Mouse (Mus musculus) layer of hippocampus, adult 2 months (tissue): Measurements from ENCODE around the gene Tnxb. TPM values are rescaled to one million over a fixed set of nuclear protein-coding genes. Genes with fewer than 3 reads are reported as not detected.

Source experiments
- DNase-seq, 2 experiments: peaks; one replicate each; pipeline ENCODE4 v3.0.0; 2022; ENCODE audit warnings: low spot score in 2 of 2
- H3K27ac ChIP-seq: fragments of 200-600 bp; 2 replicates; pipeline ENCODE4 v1.8.1; 2022
- H3K4me3 ChIP-seq: fragments of 200-600 bp; 2 replicates; pipeline ENCODE4 v1.8.1; 2022; ENCODE audit warnings: mild to moderate bottlenecking
- CTCF ChIP-seq: fragments of 200-600 bp; conservative IDR thresholded peaks from 2 replicates; pipeline ENCODE4 v1.8.1; 2022; ENCODE audit warnings: antibody characterized with exemption, mild to moderate bottlenecking, moderate library complexity
- long read RNA-seq, 2 experiments: library from polyadenylated mRNA; stranded (forward); transcript quantifications; one replicate each; pipeline ENCODE4 v2.0.0; 2021; ENCODE audit warnings: borderline mapping rate in 2 of 2
- total RNA-seq, 2 experiments: library from RNA; stranded (reverse); gene quantifications; 2 replicates each; pipeline ENCODE4 v1.2.3; 2021

Tnxb gene
- total RNA-seq, result 10 to 100 TPM; 10.9 to 11.0 TPM
- long read RNA-seq, experiment 1, result 0 reads
- long read RNA-seq, experiment 2, partial matches to known transcripts, result 0 of 1 reads
- long read RNA-seq, experiment 2, other reads (novel, unspliced or antisense), result 1 of 1 reads

DNA sequence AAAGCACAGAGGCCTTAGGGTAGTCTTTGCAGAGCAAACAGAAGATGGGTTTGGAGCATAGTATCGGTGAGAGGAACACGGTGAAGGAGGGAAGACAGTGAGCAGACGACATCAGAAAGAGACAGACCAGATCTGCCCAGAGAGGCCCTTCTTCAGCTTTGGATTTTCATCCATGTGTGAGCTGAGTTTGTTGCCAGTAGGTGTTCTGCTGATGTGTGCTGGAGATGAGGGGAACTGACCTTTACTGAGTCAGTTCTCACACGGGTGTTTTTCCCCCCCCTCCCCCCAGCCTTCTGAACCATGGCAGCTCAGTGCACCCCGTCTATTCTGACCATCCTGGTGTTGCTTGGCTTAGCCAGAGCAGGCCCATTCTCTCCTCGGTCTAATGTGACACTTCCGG, at the start of gene Tnxb:
Gene Tnxb (plus strand): TSS at position 301 of the 400 bp plus-strand sequence.
- DNase-seq, result no peak
- TF ChIP-seq CTCF, result no peak
- H3K27ac ChIP-seq, result no peak within 1 kb of the TSS
- H3K4me3 ChIP-seq, result peak within 1 kb of the TSS; percentile 39

DNA sequence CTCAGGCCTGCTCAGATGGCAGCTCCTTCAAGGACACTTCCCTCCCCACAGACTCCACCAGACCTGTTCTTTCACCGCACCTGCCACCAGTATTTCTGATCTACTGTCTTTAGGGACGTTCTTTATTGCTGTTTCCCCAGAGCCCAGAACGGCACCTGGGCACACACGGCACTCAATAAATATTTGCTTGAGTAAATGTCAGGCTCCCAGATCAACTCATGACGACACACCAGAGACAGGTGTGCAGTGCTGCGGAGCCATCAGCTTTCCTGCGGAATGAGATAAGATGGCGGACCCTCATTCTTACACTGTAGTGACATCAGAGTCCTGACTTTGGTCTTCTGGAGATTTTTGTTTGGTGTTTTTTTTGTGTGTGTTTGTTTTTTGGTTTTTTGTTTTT, 49.3 kb upstream of the Tnxb start:
- TF ChIP-seq CTCF, result no peak
- H3K4me3 ChIP-seq, result no peak overlapping the region
- DNase-seq, result no peak
- no peak overlapping the region for H3K27ac ChIP-seq

DNA sequence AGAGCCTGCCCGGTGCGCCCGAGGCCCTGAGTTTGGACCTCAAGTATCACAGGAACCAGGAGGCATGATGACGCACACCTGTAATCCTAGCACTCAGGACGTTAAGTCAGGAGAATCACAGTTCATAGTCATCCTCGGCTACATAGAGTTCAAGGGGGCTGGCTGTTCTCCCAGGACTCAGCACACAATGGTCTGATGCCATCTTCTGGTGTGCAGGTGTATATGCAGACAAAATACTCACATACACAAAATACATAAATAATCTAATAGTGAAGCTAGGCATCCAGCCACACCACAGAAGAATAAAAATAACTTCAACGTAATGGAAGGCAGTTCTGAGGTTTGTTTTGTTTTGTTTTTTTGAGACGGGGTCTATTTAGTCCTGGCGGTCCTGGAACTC, 47.2 kb upstream of the Tnxb start:
- DNase-seq, result no peak
- Histone ChIP-seq H3K4me3 (no peak overlapping the region), H3K27ac (no peak overlapping the region)
- peak; percentile 63 for TF ChIP-seq CTCF

DNA sequence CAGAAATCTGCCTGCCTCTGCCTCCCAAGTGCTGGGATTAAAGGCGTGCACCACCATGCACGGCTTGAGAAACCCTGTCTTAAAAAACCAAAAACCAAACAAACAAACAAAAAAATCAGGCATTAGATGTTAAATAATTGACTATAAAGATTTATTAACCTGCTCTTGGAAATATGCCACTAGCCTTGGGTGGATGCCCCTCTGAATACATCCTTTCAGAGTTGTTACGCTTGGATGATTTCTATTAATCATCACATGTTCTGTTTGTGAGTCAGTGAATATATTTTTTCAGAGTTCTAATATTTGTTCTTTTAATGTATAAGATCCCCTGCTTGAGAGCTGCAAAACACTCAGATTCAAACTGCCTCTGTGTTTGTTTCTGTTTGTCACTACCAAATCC, 45.4 kb upstream of the Tnxb start:
- no peak for TF ChIP-seq CTCF
- no peak overlapping the region for H3K27ac ChIP-seq

DNA sequence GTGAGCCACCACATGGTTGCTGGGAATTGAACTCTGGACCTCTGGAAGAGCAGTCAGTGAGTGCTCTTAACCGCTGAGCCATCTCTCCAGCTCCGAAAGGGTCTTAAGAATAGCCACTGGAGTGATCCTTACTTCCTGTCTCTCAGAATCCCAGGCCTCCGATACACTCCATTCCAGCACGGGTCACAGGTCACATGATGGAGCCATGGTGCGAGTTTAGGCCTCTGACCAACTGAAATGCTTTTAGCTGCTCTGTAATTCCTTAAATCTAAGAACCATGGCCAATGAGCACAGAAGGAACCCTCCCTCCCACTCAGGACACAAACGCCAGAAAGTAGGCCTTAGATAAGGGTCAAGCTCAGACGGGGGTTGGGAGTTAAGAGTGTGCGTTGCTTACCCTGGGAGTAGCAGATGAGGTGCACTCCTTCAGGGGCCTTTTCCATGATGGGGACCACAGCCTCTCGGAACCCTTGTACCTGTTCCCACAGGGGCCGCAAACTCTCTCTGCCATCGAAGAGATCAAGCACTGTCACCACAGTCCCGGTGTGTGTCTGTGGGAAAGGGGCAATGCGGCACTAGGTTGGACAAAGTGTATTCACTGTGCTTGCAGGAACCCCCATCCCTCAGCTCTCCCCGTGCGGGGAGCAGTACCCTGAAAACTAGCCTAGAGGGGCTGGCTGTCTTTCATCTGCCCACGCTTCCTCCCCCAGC, 44.1 kb upstream of the Tnxb start:
- DNase-seq, result no peak
- H3K4me3 ChIP-seq, result peak overlapping the region; percentile 67
- H3K27ac ChIP-seq, result peak overlapping the region; percentile 99
- TF ChIP-seq CTCF, result no peak

More for the DNA sequence above, 45.4 kb upstream of the Tnxb start:
- H3K4me3 ChIP-seq, result no peak overlapping the region
- DNase-seq, result no peak

DNA sequence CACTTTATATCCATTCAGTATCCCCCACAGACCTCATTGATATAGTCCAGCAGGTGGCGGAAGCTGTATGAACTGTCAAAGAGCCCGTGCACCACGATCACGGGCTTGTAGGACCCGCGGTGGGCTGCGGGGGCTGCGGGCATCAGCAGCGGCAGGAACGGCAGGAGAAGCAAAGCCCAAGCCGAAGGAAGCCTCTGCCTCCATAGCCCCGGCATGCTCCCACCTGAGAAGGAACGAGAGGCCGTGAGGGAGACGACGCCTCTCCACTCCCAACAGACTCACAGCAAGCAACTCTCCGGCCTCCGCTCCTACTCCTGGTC, 43.6 kb upstream of the Tnxb start:
- Histone ChIP-seq H3K4me3 (peak overlapping the region; percentile 67), H3K27ac (peak overlapping the region; percentile 99)
- DNase-seq, result no peak
- TF ChIP-seq CTCF, result peak; percentile 71

DNA sequence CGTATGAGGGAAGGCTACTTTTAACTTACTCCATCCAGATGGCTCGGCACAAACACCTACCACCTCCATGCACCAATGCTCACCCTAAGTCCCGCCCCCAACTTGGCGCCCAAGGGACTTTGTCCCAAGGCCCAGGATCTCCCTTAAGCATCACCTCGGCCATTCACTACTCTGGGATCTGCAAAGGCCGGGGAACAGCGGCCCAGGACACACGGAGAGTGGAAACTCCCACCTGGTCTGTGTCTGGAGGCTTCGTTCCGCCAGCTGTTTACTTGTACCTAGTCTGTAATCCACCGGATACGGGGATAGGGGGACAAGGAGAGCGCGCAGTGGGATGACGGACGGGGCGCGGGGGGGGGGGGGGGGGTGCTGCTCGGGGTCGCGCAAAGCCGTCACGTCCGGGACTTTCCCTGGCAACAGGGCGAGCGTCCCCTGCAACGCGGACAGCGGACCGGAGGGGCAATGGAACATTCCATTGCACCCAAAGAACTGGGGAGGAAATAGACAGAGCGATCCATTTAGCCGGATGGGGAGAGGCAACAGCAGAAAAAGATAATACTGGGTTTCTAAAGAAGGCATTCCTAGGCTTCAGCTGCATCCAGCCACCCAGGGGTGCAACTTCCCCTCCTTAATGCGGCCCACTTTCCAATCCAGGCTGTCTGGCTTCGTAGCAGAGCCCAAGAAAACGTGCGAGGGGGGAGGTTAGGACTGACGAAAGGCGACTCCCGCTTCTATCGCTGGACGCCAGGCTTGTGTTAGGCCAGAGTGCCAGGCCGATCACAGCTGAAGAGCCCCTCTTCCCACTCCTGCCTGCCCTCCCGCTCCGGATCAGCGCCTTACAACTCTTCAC, 43.0 kb upstream of the Tnxb start:
- TF ChIP-seq CTCF, result no peak
- peak; percentile 87 to 92 for DNase-seq

DNA sequence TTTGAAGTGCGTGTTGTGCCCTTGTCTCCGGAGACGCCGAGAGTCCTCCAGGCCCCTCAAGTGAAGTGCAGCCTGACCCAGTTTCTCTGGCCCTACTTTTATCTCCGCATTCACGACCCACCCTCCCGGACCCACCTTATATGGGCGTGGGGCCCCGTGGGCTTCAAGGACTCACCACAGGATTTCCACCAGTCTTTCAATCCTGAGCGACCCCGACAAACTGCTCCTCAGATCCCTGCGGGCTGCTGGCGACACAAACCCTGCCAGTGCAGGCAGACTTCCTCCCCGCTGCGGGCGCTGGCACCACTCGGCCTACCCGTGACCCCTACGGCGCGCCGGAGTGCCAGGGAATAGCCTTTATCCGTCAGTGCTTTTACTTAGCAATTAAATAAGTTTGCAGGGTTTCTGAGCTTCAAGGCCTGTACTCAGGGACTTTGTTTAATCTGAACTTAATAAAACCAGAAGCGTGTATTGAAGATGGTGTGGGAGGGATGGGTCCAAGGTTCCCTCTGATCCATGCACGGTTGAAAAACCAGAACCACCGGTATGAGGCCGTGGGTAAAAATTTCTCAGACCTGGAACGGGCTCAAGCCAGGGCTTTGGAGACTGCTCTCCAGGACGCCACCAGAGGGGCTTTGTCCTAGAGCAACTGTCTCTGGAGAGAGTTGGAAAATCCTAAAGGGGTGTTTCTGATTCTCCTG, 42.2 kb upstream of the Tnxb start, which contains the start of gene Ppt2:
Gene Ppt2 (minus strand): TSS at position 568 of the 701 bp plus-strand sequence.
- no peak for TF ChIP-seq CTCF
- Histone ChIP-seq H3K4me3 (peak within 1 kb of the TSS; percentile 67), H3K27ac (peak within 1 kb of the TSS; percentile 99)
- no peak for DNase-seq

More for the DNA sequence above, 43.0 kb upstream of the Tnxb start:
- peak overlapping the region; percentile 99 for H3K27ac ChIP-seq
- H3K4me3 ChIP-seq, result peak overlapping the region; percentile 67

DNA sequence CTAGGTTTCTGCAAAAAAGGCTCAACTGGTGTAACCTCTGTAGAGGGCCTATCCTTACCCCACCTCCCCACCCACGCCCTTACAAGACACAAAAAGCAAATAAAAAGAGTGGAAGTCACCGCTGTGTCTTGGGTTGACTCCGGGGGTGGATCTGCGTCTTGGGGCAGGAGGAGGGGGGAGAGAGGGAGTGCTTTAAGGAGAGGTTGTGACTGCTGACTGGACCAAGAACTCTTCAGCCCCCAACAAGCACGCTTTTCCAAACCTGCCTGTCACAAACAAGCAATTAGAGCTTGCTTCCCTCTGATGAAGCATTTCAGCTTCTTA, 41.7 kb upstream of the Tnxb start:
- Histone ChIP-seq H3K27ac (peak overlapping the region; percentile 99), H3K4me3 (peak overlapping the region; percentile 67)
- no peak for DNase-seq
- no peak for TF ChIP-seq CTCF

DNA sequence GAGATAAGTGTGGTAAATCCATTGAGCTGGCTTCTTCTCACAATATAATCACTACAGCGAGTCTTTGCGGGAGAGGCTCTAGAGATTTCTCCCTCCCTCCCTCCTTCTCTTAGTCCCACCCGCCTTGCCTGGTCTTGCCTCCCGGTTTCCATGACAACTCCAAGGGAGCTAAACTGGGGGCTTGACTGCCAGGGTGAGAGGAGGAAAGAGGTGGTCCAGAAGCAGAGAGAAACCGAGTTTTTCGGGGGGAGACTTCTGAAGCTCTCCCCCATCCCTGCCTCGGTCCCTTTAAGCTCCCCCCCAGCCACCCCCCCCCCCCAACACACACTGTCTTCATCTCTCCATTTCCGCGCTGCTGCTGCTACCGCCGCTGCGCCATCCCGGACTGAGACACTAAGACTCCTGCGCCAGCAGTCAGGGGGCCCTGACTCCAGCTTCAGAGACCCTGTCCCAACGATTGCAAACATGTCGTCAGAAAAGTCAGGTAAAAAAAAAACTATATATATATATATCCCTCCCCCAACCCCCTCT, 41.0 kb upstream of the Tnxb start, which contains the start of gene Prrt1:
Gene Prrt1 (plus strand): TSS at position 313 of the 531 bp plus-strand sequence.
- peak within 1 kb of the TSS; percentile 99 for H3K27ac ChIP-seq
- peak; percentile 66 to 90 for DNase-seq
- no peak for TF ChIP-seq CTCF
- H3K4me3 ChIP-seq, result peak within 1 kb of the TSS; percentile 67

DNA sequence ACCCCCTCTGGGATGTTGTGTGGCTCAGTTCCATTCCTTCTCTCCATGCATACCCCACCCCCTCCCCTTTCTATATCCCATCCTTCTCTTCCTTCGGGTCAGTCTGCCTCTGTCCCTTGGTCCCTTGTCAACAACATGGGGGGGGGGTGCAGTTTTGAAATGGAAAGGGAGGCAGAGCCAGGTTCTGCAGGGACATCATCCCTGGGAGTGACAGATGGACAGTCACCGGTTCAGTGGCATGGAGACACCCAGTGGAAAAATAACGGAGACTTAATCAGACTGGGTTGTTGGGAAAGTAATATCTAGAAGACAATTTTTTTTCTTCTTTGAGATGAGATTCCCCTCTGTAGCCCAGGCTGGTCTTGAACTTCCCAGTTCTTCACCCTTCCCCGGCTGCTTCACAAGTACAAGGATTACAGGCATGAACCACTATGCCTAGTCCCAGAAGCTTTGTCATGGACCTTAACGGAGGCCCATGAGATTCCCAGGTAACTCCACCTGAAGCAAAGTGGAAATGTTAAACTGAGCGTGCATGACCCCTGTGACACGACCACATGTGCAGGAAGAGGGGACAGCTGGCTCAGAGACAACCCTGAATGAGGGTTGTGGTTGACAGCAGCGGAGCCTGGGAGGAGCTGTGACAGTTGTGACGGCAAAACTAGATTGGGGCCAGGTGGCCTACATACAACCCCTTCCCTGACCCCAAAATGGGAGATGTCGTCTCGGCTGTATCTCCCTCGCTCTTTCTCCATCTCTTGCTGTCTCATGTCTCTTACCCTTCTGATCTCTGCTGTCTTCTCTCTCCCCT, 40.3 kb upstream of the Tnxb start:
- H3K27ac ChIP-seq, result peak overlapping the region; percentile 99
- DNase-seq, result no peak
- TF ChIP-seq CTCF, result no peak
- peak overlapping the region; percentile 67 for H3K4me3 ChIP-seq

DNA sequence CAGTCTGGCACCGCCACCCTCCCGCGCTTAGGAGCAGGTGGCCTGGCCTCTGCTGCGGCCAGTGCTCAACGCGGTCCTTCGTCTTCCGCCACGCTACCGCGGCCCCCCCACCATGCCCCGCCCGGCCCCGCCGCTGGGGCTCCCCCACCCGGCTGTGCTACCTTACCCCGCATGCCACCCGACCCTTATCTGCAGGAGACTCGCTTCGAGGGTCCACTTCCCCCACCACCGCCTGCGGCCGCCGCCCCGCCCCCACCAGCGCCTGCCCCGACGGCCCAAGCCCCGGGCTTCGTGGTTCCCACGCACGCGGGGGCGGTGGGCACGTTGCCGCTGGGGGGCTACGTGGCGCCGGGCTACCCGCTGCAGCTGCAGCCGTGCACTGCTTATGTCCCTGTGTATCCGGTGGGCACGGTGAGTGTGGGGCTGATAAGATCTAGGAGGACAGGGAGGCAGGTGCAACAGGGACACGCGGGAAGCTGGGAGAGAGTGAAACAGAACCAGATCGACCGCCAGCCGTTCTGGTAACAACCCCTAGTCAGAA, 39.5 kb upstream of the Tnxb start:
- no peak for DNase-seq
- H3K27ac ChIP-seq, result peak overlapping the region; percentile 99
- peak overlapping the region; percentile 67 for H3K4me3 ChIP-seq
- TF ChIP-seq CTCF, result no peak
